Mouse (Mus musculus) lung, embryonic 15.5 days (tissue): ENCODE measurements at regions not wholly inside any gene's neighbourhood (a gene's known extent, or its start where the extent isn't known, plus 50 kb on each side); places are given as distances from the start of the nearest gene placed in this dataset.

Experiments used
- ATAC-seq: fragments of 200-750 bp; cut with Nextera tagmentation; 2 replicates; pipeline ENCODE4 v1.8.0; 2017; ENCODE audit warnings: moderate number of reproducible peaks, borderline replicate concordance; ENCODE audit not compliant: low FRiP score, low TSS enrichment; ENCODE audit errors: extremely low read depth
- H3K27ac ChIP-seq: fragments of 300-500 bp; sonication (generic); 2 replicates; pipeline ENCODE4 v1.5.1; 2015; ENCODE audit warnings: moderate library complexity, mild to moderate bottlenecking, inconsistent platforms
- H3K27me3 ChIP-seq: fragments of 300-500 bp; sonication (generic); 2 replicates; pipeline ENCODE4 v1.6.1; 2015; ENCODE audit warnings: inconsistent platforms
- H3K36me3 ChIP-seq: fragments of 300-500 bp; sonication (generic); 2 replicates; pipeline ENCODE4 v1.6.1; 2015; ENCODE audit warnings: inconsistent platforms
- H3K4me1 ChIP-seq: fragments of 300-500 bp; sonication (generic); 2 replicates; pipeline ENCODE4 v1.6.1; 2015; ENCODE audit warnings: inconsistent platforms
- H3K4me2 ChIP-seq: fragments of 300-500 bp; sonication (generic); 2 replicates; pipeline ENCODE4 v1.6.1; 2015; ENCODE audit warnings: inconsistent platforms, mild to moderate bottlenecking, moderate library complexity
- H3K4me3 ChIP-seq: fragments of 300-500 bp; sonication (generic); 2 replicates; pipeline ENCODE4 v1.5.1; 2015; ENCODE audit warnings: mild to moderate bottlenecking, inconsistent platforms
- H3K9ac ChIP-seq: fragments of 300-500 bp; sonication (generic); 2 replicates; pipeline ENCODE4 v1.6.1; 2015; ENCODE audit warnings: inconsistent platforms
- H3K9me3 ChIP-seq: fragments of 300-500 bp; sonication (generic); 2 replicates; pipeline ENCODE4 v1.6.1; 2016; ENCODE audit warnings: inconsistent platforms
- WGBS: fragments of 180-500 bp; shearing (Covaris S2); methylation state at CpG from one replicate; pipeline ENCODE4 v1.1.7; 2015; 5-methylcytosine and 5-hydroxymethylcytosine counted together

DNA sequence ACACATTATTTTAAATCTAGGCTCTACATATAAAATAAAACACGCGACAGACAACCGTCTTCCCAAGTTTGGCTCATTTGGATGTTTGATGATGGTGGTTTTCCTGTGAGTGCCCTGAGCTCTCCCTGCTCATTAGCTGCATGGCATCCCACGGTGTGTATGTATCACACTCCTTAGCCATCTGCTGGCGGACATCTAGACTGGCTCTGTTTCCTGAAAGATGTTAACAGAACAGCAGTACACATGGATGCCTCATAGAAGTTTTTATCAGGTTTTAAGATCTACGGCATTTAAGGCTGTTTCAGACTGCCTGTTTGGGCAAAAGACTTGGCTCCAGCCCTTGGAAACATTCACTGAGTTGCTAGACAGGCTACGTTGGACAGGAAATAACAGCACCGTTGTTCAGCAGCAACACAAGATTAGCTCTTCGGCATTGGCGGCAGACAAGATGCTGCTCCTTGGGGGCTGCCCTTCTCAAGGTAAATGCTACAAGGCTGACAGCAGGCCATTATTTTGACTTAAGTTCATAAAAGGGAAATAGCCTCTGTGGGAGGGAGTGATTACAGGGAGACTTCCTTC lies 61.5 kb upstream of the Tmem150c start:
- Histone ChIP-seq H3K4me3 (no peak overlapping the region), H3K4me2 (no peak overlapping the region), H3K27ac (no peak overlapping the region), H3K9me3 (no peaks in the 10 kb centered on the region), H3K9ac (no peak overlapping the region), H3K4me1 (0 out of 2 replicates have a peak, but pooled peaks cover 3% of the 10 kb centered on the region), H3K27me3 (no peaks in the 10 kb centered on the region), H3K36me3 (no peaks in the 10 kb centered on the region)
- ATAC-seq, result no peak
- 55% methylated on average over 10 of the region's 10 CpGs for WGBS

DNA sequence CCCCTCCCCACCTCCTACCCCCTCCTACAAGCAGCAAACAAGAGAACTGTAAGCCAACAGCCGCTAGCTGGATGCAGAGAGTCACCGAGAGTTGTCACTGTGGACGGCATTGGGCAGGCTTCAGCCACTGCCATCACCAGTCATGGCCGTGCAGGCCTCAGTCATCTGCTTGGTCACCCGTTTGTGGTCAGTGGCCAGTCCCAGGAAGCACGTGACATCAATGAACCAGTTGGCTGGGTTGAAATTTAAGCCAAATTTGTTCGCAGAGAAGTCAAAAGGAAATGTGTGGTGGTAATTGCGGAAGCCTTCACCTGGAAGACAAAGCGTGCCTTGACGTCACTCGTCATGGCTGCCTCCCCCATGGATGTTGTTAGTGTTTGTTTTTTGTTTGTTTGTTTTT lies 60.7 kb upstream of the Tmem150c start:
- no peak for ATAC-seq
- Histone ChIP-seq H3K9me3 (no peaks in the 10 kb centered on the region), H3K4me2 (no peak overlapping the region), H3K4me3 (no peak overlapping the region), H3K9ac (no peak overlapping the region), H3K4me1 (0 out of 2 replicates have a peak, but pooled peaks cover 3% of the 10 kb centered on the region), H3K27me3 (no peaks in the 10 kb centered on the region), H3K36me3 (no peaks in the 10 kb centered on the region), H3K27ac (no peak overlapping the region)
- 83% methylated on average over 11 of the region's 11 CpGs for WGBS

DNA sequence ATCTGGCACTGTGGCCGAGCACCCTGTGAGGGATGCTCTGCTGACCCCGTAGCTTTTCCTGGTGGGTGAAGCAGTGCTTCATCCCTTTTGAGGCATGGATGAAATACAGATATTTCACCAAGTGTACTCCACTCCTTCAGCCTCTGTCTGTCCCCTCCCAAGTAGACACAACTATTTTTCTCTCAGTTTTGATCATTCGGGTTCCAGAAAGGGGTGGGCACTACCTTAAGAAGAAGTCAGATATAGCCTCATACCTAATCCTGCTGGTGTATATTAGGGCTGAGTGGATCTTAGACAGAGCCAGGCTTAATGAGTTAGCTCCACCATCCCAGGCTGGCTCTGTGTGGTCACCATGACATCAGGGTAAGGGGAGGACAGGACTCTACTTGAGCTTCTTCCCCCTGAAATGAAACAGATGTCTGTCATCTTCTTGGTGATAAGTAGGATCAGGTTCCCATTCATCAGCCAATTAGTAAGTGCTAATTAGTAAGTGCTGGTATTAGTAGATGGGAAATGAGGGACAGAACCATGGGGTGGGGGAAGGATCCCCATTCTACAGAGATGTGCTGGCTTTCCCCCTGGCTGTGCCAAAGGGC lies 58.7 kb upstream of the Tmem150c start:
- no peak overlapping the region for H3K27ac ChIP-seq
- 89% methylated on average over 3 of the region's 3 CpGs for WGBS
- H3K36me3 ChIP-seq, result no peaks in the 10 kb centered on the region
- H3K9me3 ChIP-seq, result no peaks in the 10 kb centered on the region
- H3K9ac ChIP-seq, result no peak overlapping the region
- ATAC-seq, result no peak
- H3K4me2 ChIP-seq, result no peak overlapping the region
- H3K4me3 ChIP-seq, result no peak overlapping the region
- H3K4me1 ChIP-seq, result 0 out of 2 replicates have a peak, but pooled peaks cover 3% of the 10 kb centered on the region
- no peaks in the 10 kb centered on the region for H3K27me3 ChIP-seq

DNA sequence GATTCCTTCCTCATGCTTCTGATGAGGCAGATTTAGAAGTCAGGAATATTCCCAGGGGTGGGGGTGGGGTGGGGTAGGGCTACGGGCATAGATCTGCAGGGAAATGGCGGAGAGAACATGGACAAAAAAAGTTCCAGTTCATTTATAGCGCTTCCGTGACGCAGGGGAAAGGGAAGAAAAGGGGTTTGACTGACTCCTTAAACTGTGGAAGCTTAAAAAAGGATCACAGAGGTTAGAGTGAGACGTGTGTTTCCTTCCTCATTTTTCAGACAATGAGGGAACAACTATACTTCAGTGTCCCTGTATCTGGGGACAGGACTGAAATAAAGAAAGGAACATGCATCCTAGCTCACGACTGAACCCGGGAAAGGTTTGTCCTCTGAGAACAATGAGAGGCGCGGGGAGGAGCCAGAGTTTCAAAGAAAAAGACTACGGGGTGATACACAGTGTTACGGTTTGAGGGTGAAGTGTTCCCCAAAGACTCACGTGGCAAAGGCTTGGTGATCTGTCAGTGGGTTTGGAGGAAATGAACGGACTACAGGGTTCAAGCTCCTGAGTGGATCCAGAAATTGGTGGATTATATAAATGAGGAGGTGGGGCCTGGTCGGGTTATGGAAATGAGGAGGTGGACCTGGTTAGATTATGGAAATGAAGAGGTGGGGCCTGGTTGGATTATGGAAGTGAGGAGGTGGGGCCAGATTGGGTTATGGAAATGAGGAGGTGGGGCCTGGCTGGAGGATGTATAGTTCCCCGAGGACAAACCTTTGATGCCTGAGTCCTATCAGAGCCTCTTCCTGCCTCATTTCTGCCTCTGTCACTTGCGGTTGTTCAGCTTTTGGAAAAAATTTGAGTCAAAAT lies 57.8 kb upstream of the Tmem150c start:
- no peak overlapping the region for H3K27ac ChIP-seq
- H3K4me3 ChIP-seq, result 0 out of 2 replicates have a peak overlapping the region, but pooled peaks have one; percentile 10
- no peak overlapping the region for H3K9ac ChIP-seq
- 0 out of 2 replicates have a peak overlapping the region, but pooled peaks have one; percentile 0 for H3K4me2 ChIP-seq
- H3K27me3 ChIP-seq, result no peaks in the 10 kb centered on the region
- WGBS, result 44% methylated on average over 17 of the region's 17 CpGs
- no peaks in the 10 kb centered on the region for H3K36me3 ChIP-seq
- ATAC-seq, result no peak
- 0 out of 2 replicates have a peak, but pooled peaks cover 3% of the 10 kb centered on the region for H3K4me1 ChIP-seq
- H3K9me3 ChIP-seq, result no peaks in the 10 kb centered on the region

DNA sequence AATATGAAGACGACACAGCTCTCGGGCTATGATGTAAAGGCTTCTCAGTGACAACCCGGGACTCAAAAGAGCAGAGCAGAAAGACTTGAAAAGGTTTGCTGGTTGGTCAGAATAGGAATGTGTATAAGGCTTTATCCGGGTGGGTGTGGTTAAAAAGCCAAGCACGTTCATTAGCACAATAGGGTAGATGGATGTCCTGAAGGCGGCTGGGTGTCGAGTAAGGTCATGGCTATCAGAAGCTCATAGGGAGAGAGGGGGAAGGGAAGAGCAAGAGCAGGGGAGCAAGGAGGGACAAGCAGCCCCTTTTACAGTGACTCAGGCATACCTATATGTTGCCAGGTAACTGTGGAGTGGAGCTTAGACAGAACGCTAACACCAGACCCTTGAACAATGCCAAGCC lies 54.3 kb upstream of the Tmem150c start:
- Histone ChIP-seq H3K36me3 (no peaks in the 10 kb centered on the region), H3K4me1 (0 out of 2 replicates have a peak, but pooled peaks cover 6% of the 10 kb centered on the region), H3K27me3 (no peaks in the 10 kb centered on the region), H3K4me3 (no peak overlapping the region), H3K27ac (no peak overlapping the region), H3K9ac (no peak overlapping the region), H3K4me2 (no peak overlapping the region), H3K9me3 (no peaks in the 10 kb centered on the region)
- ATAC-seq, result no peak
- 47% methylated on average over 8 of the region's 8 CpGs for WGBS

DNA sequence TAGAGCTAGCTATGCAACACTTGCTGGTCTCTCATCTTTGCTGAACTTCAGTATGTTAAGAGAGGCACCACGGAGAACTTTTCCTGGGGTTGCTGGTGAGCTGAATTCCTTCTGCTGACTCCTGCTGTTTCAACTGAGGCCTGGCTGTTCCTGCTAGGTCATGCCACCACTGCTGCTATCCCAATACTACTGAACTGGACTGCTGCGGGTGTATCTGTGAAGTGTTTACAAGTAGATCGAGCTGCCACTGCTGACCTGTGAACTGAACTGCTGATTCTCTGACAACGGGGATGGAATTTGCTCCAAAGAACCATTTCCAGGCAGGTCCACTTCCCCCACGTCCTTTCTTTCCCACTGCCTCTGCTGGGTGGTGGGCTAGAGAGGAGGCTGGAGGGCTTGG lies 51.1 kb upstream of the Tmem150c start:
- Histone ChIP-seq H3K9ac (no peak overlapping the region), H3K36me3 (no peaks in the 10 kb centered on the region), H3K27ac (no peak overlapping the region), H3K4me3 (no peak overlapping the region), H3K4me1 (0 out of 2 replicates have a peak, but pooled peaks cover 6% of the 10 kb centered on the region), H3K4me2 (no peak overlapping the region), H3K27me3 (no peaks in the 10 kb centered on the region), H3K9me3 (no peaks in the 10 kb centered on the region)
- ATAC-seq, result no peak
- WGBS, result 33% methylated on average over 5 of the region's 5 CpGs
